Mouse (Mus musculus) testis, adult 2 months (tissue): ENCODE data around the gene Zdhhc20. TPM values are rescaled to one million over a fixed set of nuclear protein-coding genes. Genes with fewer than 3 reads are reported as not detected.
"Not testable (repeated sequence)": the region's sequence is repeated elsewhere in the genome, so short reads cannot be mapped to it uniquely, and the experiment has no call there.

Experiments used
- H3K27ac ChIP-seq: fragments of 200-500 bp; 2 replicates; pipeline ENCODE4 v1.5.1; 2012; ENCODE audit warnings: low read depth, low read length; ENCODE audit not compliant: control insufficient read depth, insufficient read depth
- H3K27me3 ChIP-seq: fragments of 200-500 bp; 2 replicates; pipeline ENCODE4 v1.6.1; 2012; ENCODE audit warnings: mild to moderate bottlenecking, low read length, moderate library complexity; ENCODE audit not compliant: control insufficient read depth, insufficient read depth
- H3K36me3 ChIP-seq: fragments of 200-500 bp; 2 replicates; pipeline ENCODE4 v1.6.1; 2012; ENCODE audit warnings: mild to moderate bottlenecking, low read length; ENCODE audit not compliant: control insufficient read depth, insufficient read depth
- H3K4me1 ChIP-seq: fragments of 200-500 bp; 2 replicates; pipeline ENCODE4 v1.6.1; 2012; ENCODE audit warnings: low read length; ENCODE audit not compliant: control insufficient read depth, insufficient read depth
- H3K4me3 ChIP-seq: fragments of 200-500 bp; 2 replicates; pipeline ENCODE4 v1.5.1; 2012; ENCODE audit warnings: low read depth, mild to moderate bottlenecking, low read length, moderate library complexity, mixed read lengths; ENCODE audit not compliant: control insufficient read depth
- CTCF ChIP-seq: fragments of 200-500 bp; IDR thresholded peaks from 2 replicates; pipeline ENCODE4 v1.5.1; 2012; ENCODE audit warnings: low read depth, mild to moderate bottlenecking, inconsistent platforms, low read length, moderate library complexity; ENCODE audit not compliant: control insufficient read depth, insufficient read depth, insufficient replicate concordance
- POLR2A ChIP-seq: fragments of 200-500 bp; IDR thresholded peaks from 2 replicates; pipeline ENCODE4 v1.6.1; 2012; ENCODE audit warnings: low read depth, mild to moderate bottlenecking, inconsistent platforms, low read length, moderate library complexity; ENCODE audit not compliant: control insufficient read depth
- polyA plus RNA-seq: library from polyadenylated mRNA; depleted of rRNA; stranded (reverse); fragments of >200 nt; gene quantifications from 2 replicates; pipeline ENCODE4 v1.2.3, GENCODE M21; 2012

Gene Zdhhc20
- polyA plus RNA-seq, 1 experiment: 9.4 TPM

DNA sequence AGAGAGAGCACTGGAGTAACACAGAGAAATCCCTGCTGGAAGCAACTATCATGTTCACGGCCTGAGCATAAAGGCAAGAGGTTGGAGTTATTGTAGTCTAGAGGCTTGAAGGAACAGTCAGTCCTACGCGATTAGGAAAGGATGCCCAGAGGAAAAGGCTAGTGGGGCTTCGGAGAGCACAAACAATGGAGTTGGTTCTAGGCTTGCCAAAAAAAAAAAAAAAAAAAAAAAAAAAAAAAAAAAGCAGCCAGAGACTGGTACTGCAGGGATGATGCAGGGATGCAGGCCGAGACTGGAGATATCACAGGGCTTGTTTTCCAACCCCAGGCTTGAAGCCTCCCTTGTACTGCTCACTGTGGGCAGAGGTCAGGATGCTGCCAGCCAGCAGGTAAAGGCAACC lies 19.2 kb upstream of the Zdhhc20 start:
- Histone ChIP-seq H3K4me3 (no peak overlapping the region), H3K27ac (no peak overlapping the region)
- TF ChIP-seq CTCF (no peak), POLR2A (no peak)

DNA sequence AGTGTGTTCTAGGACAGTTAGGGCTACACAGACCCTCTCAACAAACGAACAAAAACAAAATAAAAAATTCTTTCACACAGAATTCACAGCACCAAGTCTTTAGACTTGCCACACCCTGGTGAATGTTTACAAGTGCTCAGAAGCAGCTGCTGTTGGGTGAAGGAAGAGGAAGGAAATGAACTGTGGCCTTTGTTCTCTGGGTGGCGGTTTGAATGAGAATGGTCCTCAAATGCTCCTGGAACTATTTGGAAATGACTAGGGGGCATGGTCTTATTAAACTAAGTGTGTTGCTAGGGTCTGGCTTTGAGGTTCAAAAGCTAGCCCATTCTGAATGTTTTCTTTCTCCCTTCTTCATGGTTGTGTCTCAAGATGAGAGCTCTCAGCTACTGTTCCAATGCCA lies 18.4 kb upstream of the Zdhhc20 start:
- H3K36me3 ChIP-seq: no peaks in the 10 kb centered on the region
- H3K27me3 ChIP-seq: no peaks in the 10 kb centered on the region
- H3K27ac ChIP-seq: no peak overlapping the region
- TF ChIP-seq POLR2A: no peak
- no peak for TF ChIP-seq CTCF
- H3K4me3 ChIP-seq: no peak overlapping the region
- peaks cover 2% of the 10 kb centered on the region for H3K4me1 ChIP-seq

More for the DNA sequence above, 19.2 kb upstream of the Zdhhc20 start:
- H3K27me3 ChIP-seq: no peaks in the 10 kb centered on the region
- peaks cover 2% of the 10 kb centered on the region for H3K4me1 ChIP-seq
- no peaks in the 10 kb centered on the region for H3K36me3 ChIP-seq

DNA sequence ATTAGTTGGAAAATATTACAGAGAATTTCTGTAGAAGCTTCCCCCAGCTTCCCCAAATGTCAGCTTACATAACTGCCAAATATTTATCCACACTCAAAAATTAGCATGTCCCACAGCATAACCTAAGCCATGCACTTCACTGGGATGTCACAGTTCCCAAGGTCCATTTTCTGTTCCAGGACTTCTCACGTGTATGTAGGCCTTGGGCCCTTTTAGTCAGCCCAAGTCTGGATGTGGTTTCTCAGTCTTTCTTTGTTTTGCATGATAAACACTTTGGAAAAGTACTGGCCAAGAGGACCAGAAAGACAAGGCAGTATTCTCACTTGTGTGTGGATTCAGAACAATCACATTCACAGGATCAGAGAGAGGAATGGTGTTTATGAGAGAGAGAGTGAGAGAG lies 11.9 kb upstream of the Zdhhc20 start:
- H3K4me3 ChIP-seq: no peak overlapping the region
- H3K27me3 ChIP-seq: no peaks in the 10 kb centered on the region
- TF ChIP-seq POLR2A: no peak
- no peak for TF ChIP-seq CTCF
- H3K36me3 ChIP-seq: no peaks in the 10 kb centered on the region
- no peak overlapping the region for H3K27ac ChIP-seq
- no peaks in the 10 kb centered on the region; the same call in 1 of the 2 replicates for H3K4me1 ChIP-seq

DNA sequence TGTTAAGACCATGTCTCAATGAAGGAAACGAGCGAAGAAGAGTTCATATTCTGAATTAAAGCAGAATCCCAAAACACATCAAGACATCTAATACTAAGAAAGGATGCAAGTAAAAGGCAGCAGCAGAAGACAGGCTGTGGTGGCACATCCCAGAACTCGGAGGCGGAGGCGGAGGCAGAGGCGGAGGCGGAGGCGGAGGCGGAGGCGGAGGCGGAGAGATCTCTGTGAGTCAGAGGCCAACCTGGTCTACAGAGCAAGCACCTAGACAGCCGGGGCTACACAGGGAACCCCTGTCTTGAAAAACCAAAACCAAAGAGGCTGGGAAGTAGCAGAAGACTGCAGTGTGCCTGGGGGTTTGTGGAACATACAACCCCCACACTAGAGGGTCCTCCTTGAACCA lies 6.8 kb upstream of the Zdhhc20 start:
- no peak overlapping the region for H3K27ac ChIP-seq
- TF ChIP-seq POLR2A: no peak
- no peak for TF ChIP-seq CTCF
- no peaks in the 10 kb centered on the region for H3K27me3 ChIP-seq
- no peaks in the 10 kb centered on the region; the same call in 1 of the 2 replicates for H3K4me1 ChIP-seq
- no peak overlapping the region; the same call in 1 of the 2 replicates for H3K4me3 ChIP-seq
- no peaks in the 10 kb centered on the region for H3K36me3 ChIP-seq

DNA sequence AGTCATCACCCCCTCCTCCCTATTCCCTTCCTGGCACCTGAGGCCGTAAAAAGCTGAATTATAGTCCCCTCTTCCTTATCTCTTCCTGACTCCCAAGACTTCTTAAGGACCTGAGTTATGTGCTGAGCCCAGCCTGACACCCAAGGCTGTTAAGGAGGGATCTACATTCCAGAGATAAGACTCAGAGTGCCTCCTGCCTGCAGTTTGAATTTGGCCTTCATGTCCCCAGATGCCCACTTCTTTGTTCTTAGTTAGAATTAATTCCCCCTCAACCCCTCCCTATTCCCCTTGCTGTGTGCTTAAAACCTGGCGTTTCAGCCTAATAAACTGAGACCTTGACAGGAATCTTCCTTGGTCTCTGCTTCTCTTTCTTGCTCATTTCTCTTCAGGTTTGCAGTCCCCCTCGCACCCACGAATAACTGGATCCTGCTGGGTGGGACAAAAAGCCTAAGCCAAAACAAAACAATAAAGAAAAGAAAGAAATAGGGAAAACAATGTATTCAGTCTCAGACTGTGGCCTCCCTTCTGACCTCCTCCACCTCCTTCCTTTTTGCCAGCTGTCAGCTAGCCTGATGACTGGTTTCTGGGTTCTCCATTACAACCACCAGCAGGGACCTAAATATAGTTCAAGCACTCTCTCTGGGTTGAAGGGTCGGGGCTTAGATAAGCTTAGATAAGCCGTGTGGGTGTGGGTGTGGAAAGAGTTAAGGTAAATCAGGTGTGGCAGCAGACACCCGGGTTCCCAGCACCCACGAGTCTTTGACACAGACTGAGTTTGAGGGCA lies 6.2 kb upstream of the Zdhhc20 start:
- H3K36me3 ChIP-seq, H3K27me3 ChIP-seq, H3K4me3 ChIP-seq, H3K4me1 ChIP-seq, H3K27ac ChIP-seq: not testable (repeated sequence)

DNA sequence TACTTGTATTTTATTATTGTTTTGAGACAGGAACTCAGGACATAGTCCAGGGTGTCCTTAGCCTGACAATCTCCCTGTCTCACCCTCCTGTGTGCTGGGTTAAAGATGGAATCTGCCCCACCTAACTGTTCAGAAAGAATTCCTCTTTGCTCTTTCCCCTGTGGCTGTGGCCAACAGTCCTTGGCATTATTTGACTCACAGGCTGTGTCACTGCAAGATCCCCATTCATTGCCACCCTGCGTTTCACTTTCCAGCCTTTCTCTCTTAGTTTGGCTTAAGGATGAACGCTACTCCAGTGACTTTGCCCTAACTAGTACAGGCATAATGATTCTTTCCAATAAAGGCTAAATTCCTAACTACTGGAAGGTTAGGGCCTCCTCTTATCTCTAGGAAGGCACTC lies 4.3 kb upstream of the Zdhhc20 start:
- Histone ChIP-seq H3K4me3 (no peak overlapping the region), H3K4me1 (no peaks in the 10 kb centered on the region; the same call in 1 of the 2 replicates), H3K27ac (no peak overlapping the region), H3K27me3 (no peaks in the 10 kb centered on the region), H3K36me3 (no peaks in the 10 kb centered on the region)
- TF ChIP-seq POLR2A: no peak
- TF ChIP-seq CTCF: no peak

DNA sequence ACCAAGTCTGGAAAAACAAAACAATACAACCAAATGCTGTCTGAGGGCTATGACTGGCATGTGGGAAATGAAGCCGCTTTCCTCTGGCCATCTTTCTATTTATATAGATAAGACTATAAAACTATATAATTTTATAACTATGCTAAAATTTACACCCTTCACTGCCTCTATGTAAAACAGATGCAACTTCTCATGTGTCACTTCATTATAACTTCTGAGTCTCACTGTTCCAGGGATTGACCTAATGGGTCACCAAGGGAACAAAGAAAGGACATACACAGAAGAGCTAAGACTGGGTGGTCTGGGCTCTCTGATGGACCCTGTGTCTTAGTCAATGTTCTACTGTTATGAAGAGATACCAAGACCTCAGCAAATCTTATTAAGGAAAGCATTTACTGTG lies 2.9 kb upstream of the Zdhhc20 start:
- no peaks in the 10 kb centered on the region; the same call in 1 of the 2 replicates for H3K4me1 ChIP-seq
- H3K27me3 ChIP-seq: no peaks in the 10 kb centered on the region
- H3K36me3 ChIP-seq: no peaks in the 10 kb centered on the region
- TF ChIP-seq CTCF (no peak), POLR2A (no peak)
- no peak overlapping the region for H3K4me3 ChIP-seq
- H3K27ac ChIP-seq: no peak overlapping the region
